Mouse (Mus musculus): ENCODE data around the gene Bloc1s5.
A peak's percentile ranks its signal among the peaks of the same experiment; 100 is the strongest.

Bloc1s5 gene

GRCm38 (mm10) chr13:38573281-38573680, 61.6 kb downstream of the Bloc1s5 start:
- no peak for DNase-seq (ENCODE audit: low read depth, low spot score)

DNA sequence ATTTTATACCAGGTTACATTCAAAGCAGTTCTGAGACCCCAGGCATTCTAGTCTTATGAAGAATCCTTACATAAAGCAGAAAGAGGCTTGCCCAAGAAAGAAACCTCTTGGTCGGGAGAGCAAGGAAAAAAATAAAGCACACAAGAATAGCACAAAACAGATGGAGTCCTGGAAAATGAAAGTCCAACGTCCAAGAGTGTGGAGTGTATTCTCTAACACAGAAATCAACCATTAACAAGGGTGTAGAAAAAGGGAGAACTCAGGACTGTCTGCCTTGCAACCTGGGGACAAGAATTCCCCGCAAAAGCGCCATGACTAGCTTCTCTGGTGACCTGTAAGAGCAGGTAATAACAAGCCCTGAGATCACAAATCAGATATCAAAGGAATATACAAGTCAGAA, 69.7 kb downstream of the Bloc1s5 start:
- DNase-seq (ENCODE audit: low read depth, low spot score): no peak

GRCm38 (mm10) chr13:38554611-38555010, 80.3 kb downstream of the Bloc1s5 start:
- DNase-seq (ENCODE audit: low read depth, low spot score): no peak

DNA sequence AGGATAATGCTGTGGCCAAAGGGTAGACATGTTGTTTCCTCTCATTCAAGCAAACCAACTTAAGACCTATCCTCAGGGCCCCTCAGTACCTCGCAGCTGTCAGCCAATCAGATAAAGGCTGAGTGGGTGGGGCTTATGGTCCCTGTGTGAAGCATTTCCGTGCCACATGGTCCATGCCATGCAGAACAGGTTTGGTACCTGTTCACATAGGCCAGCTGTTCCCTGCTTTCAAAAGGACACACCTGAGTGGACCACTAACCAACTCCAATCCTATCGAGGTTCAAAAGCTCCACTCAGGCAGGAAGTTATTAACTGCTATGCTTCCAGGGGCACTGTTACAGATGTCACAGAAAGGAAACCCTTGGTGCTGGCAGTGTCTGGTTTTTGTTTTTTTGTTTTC, 80.7 kb downstream of the Bloc1s5 start:
- no peak for DNase-seq (ENCODE audit: low read depth, low spot score)

- peak; percentile 57 for DNase-seq (ENCODE audit: low read depth, low spot score)
Observed at GRCm38 (mm10) chr13:38548681-38549080, 86.2 kb downstream of the Bloc1s5 start.

DNA sequence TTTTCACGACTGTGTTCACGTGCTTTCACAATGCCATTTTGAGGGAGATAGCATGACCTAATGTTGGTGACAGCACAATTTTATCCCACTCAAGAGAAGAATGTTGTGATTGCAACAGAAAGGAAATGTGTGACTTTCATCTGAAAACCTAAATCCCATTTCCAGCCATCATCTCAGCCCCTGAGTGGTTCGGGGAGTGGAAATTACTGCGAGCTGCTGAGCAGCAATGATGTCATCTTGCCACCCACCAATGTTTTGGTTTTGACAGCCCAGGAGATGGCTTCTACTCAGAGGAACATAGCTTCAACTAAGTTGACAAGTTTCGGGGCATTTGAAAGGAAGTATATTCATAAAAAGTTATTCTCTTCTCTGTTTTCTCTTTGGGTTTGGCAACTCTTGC, 87.2 kb downstream of the Bloc1s5 start:
- DNase-seq (ENCODE audit: low read depth, low spot score): no peak

- no peak for DNase-seq (ENCODE audit: low read depth, low spot score)
Observed at GRCm38 (mm10) chr13:38546754-38547153, 88.2 kb downstream of the Bloc1s5 start.

- no peak for DNase-seq (ENCODE audit: low read depth, low spot score)
Observed at GRCm38 (mm10) chr13:38545460-38545859, 89.4 kb downstream of the Bloc1s5 start.

DNA sequence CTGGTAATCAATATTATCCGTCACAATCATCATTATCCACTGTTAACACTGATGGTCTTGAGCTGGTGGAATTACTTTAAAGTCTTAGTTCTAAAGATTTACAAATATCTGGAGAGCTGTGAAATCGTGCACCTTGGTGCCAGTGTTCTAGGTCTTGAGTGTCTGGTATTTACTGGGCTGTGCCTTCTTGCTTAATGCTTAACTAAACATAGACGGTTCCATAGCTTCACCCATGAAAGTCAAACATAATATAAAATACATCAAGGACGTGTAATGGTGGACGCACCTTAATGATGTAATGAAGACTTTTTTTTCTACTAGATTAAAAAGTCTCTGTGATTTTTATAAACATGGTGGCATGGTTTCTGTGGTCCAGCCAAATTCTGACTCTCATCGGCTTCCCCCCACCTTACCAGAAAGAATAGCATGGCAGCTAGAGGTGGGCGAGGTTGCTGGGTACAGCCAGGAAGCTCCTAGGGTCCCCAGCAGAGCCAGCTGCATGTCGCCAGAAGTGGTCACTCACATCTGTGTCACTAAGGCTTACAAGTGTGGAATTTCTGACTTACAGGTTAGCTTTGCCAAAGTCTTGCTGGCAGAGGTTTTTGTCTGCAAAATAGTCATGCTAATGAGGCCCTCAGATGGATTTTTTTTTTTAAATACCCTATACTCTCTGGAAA, 90.0 kb downstream of the Bloc1s5 start:
- no peak for DNase-seq (ENCODE audit: low read depth, low spot score)

GRCm38 (mm10) chr13:38543455-38544125, 91.3 kb downstream of the Bloc1s5 start:
- DNase-seq (ENCODE audit: low read depth, low spot score): no peak

Measured in ZHBTc4 (cell line).